Mouse (Mus musculus) heart, embryonic 13.5 days (tissue): ENCODE measurements at regions not wholly inside any gene's neighbourhood (a gene's known extent, or its start where the extent isn't known, plus 50 kb on each side); places are given as distances from the start of the nearest gene placed in this dataset.

ENCODE experiments used
- ATAC-seq: fragments of 200-750 bp; cut with Nextera tagmentation; 2 replicates; pipeline ENCODE4 v1.8.0; 2017; ENCODE audit warnings: moderate TSS enrichment; ENCODE audit not compliant: insufficient number of reproducible peaks, low FRiP score, low TSS enrichment; ENCODE audit errors: extremely low read depth
- H3K27ac ChIP-seq: fragments of 300-500 bp; sonication (generic); replicated peaks from 2 replicates; pipeline ENCODE4 v1.5.1; 2015; ENCODE audit warnings: moderate library complexity, mild to moderate bottlenecking, inconsistent platforms
- H3K27me3 ChIP-seq: fragments of 300-500 bp; sonication (generic); replicated peaks from 2 replicates; pipeline ENCODE4 v1.6.1; 2015; ENCODE audit warnings: mild to moderate bottlenecking, inconsistent platforms
- H3K36me3 ChIP-seq: fragments of 300-500 bp; sonication (generic); 2 replicates; pipeline ENCODE4 v1.6.1; 2015; ENCODE audit warnings: mild to moderate bottlenecking, inconsistent platforms
- H3K4me1 ChIP-seq: fragments of 300-500 bp; sonication (generic); 2 replicates; pipeline ENCODE4 v1.6.1; 2015; ENCODE audit warnings: inconsistent platforms
- H3K4me2 ChIP-seq: fragments of 300-500 bp; sonication (generic); 2 replicates; pipeline ENCODE4 v1.6.1; 2015; ENCODE audit warnings: inconsistent platforms, mild to moderate bottlenecking, moderate library complexity
- H3K4me3 ChIP-seq: fragments of 300-500 bp; sonication (generic); 2 replicates; pipeline ENCODE4 v1.5.1; 2015; ENCODE audit warnings: moderate library complexity, mild to moderate bottlenecking, inconsistent platforms
- H3K9ac ChIP-seq: fragments of 300-500 bp; sonication (generic); 2 replicates; pipeline ENCODE4 v1.6.1; 2015; ENCODE audit warnings: inconsistent platforms, mild to moderate bottlenecking, moderate library complexity
- H3K9me3 ChIP-seq: fragments of 300-500 bp; sonication (generic); 2 replicates; pipeline ENCODE4 v1.6.1; 2016; ENCODE audit warnings: inconsistent platforms
- WGBS: fragments of 180-500 bp; shearing (Covaris S2); methylation state at CpG from one replicate; pipeline ENCODE4 v1.1.7; 2015; ENCODE audit warnings: mixed read lengths; 5-methylcytosine and 5-hydroxymethylcytosine counted together

DNA sequence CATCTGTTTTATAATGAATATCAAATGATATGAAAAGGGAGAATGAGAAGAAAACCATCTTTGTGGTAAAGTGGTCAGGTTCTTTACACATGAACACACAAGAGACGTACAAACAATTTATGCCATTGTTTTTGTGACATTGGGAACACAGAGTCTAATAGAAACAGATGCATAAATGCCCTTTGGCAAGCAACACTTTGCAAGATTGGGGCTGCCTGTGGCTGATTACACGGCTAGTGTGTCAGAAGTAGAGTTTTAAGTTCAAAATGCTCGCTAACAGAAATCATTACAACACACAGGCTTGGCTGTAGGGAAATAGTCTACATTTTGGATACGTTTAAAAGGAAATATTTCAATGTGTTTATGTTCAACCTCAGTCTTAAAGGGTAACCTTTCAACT, 228.5 kb upstream of the Npvf start:
- H3K9ac ChIP-seq = no peak overlapping the region
- H3K4me2 ChIP-seq = no peak overlapping the region
- H3K27ac ChIP-seq = no peak overlapping the region
- 0 out of 2 replicates have a peak, but pooled peaks cover 9% of the 10 kb centered on the region for H3K4me1 ChIP-seq
- H3K9me3 ChIP-seq = no peaks in the 10 kb centered on the region
- no peak for ATAC-seq
- no peak overlapping the region for H3K4me3 ChIP-seq
- WGBS = 76% methylated on average over 4 of the region's 4 CpGs
- H3K27me3 ChIP-seq = peaks cover 16% of the 10 kb centered on the region; the same call in 1 of the 2 replicates
- H3K36me3 ChIP-seq = no peaks in the 10 kb centered on the region

- no peak overlapping the region for H3K27ac ChIP-seq
- no peaks in the 10 kb centered on the region for H3K36me3 ChIP-seq
- ATAC-seq = no peak
- H3K4me2 ChIP-seq = no peak overlapping the region
- H3K9me3 ChIP-seq = no peaks in the 10 kb centered on the region
- peaks cover 12% of the 10 kb centered on the region; the same call in 1 of the 2 replicates for H3K27me3 ChIP-seq
- H3K4me1 ChIP-seq = peaks cover 14% of the 10 kb centered on the region
- WGBS = 90% methylated on average over 4 of the region's 4 CpGs
- no peak overlapping the region for H3K9ac ChIP-seq
- H3K4me3 ChIP-seq = no peak overlapping the region
Measured at GRCm38 (mm10) chr6:50885031-50885430, 230.8 kb upstream of the Npvf start.

DNA sequence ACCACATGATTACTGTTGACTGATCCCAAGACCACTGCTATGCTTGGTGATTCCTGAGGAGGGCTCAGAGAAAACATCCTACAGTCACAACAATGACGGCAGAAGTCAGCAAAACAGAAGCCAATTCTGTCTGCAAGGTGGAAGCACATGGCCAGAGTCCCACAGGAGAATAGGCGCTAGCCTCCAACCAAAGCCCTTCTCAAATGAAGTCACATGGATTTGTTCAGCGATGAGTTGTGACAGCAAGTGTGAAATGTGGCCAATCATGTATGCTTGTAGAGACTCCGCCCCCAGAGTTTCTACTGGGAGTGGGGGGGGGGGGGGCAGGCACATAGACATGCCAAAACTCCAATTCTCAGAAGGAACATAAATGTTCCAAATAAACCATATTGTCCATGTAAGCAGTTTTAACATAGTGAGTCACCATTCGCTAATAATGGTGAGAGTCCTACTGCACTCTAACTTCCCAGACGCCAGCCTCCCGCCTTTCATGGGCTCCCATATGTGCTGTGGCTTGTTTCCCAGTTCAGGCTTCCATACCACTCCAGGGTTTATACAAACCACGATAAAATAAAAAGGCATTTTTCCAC, 231.6 kb upstream of the Npvf start:
- no peak overlapping the region for H3K9ac ChIP-seq
- no peak for ATAC-seq
- WGBS = 84% methylated on average over 8 of the region's 8 CpGs

GRCm38 (mm10) chr6:50890370-50891204, 236.3 kb upstream of the Npvf start:
- WGBS = 2% methylated on average over 25 of the region's 25 CpGs
- H3K4me1 ChIP-seq = peaks cover 42% of the 10 kb centered on the region
- peak; percentile 91 for ATAC-seq
- H3K27ac ChIP-seq = peak overlapping the region; percentile 91
- no peaks in the 10 kb centered on the region for H3K36me3 ChIP-seq
- H3K4me3 ChIP-seq = peak overlapping the region; percentile 33
- H3K9me3 ChIP-seq = no peaks in the 10 kb centered on the region
- no peaks in the 10 kb centered on the region for H3K27me3 ChIP-seq
- peak overlapping the region; percentile 71 for H3K9ac ChIP-seq
- H3K4me2 ChIP-seq = peak overlapping the region; percentile 64

More for the DNA sequence above, 231.6 kb upstream of the Npvf start:
- Histone ChIP-seq H3K27ac (no peak overlapping the region; the same call in 1 of the 2 replicates), H3K4me2 (no peak overlapping the region), H3K9me3 (no peaks in the 10 kb centered on the region), H3K36me3 (no peaks in the 10 kb centered on the region), H3K4me3 (no peak overlapping the region), H3K4me1 (peaks cover 19% of the 10 kb centered on the region), H3K27me3 (peaks cover 6% of the 10 kb centered on the region; the same call in 1 of the 2 replicates)

DNA sequence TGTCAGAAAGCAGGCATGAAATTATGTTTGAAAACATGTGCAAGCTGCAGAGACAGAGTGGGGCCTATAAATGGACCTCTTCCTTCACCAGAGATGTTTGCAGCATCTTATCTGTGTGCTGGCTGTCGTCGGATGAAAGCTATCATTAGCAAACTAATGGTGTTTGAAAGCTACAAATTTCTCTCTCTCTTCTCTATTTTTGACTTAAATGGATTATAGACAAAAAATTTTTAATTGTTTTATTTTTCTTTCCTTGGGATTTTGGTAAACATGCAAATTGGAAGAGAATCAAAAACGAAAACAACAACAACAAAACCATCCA, 236.9 kb upstream of the Npvf start:
- Histone ChIP-seq H3K27ac (peak overlapping the region; percentile 91), H3K4me1 (peaks cover 42% of the 10 kb centered on the region), H3K36me3 (no peaks in the 10 kb centered on the region), H3K27me3 (no peaks in the 10 kb centered on the region), H3K9ac (peak overlapping the region; percentile 71; the same call in 1 of the 2 replicates), H3K4me2 (peak overlapping the region; percentile 64), H3K4me3 (peak overlapping the region; percentile 33), H3K9me3 (no peaks in the 10 kb centered on the region)
- 12% methylated on average over 3 of the region's 3 CpGs for WGBS
- no peak; the same call in 1 of the 2 replicates for ATAC-seq

- peaks cover 3% of the 10 kb centered on the region; the same call in 1 of the 2 replicates for H3K27me3 ChIP-seq
- ATAC-seq = no peak
- WGBS = 80% methylated on average over 3 of the region's 3 CpGs
- no peaks in the 10 kb centered on the region for H3K36me3 ChIP-seq
- no peaks in the 10 kb centered on the region for H3K4me1 ChIP-seq
- H3K4me2 ChIP-seq = no peak overlapping the region
- no peak overlapping the region for H3K9ac ChIP-seq
- H3K9me3 ChIP-seq = 0 out of 2 replicates have a peak, but pooled peaks cover 3% of the 10 kb centered on the region
- H3K27ac ChIP-seq = no peak overlapping the region
- H3K4me3 ChIP-seq = no peak overlapping the region
Measured at GRCm38 (mm10) chr6:50898792-50899191, 244.6 kb upstream of the Npvf start.

GRCm38 (mm10) chr6:50915166-50916030, 261.2 kb upstream of the Npvf start:
- 64% methylated on average over 8 of the region's 8 CpGs for WGBS
- Histone ChIP-seq H3K27ac (peak overlapping the region; percentile 67), H3K9ac (no peak overlapping the region), H3K27me3 (no peaks in the 10 kb centered on the region), H3K9me3 (peaks cover 3% of the 10 kb centered on the region; the same call in 1 of the 2 replicates), H3K4me1 (0 out of 2 replicates have a peak, but pooled peaks cover 3% of the 10 kb centered on the region), H3K4me3 (no peak overlapping the region), H3K4me2 (no peak overlapping the region), H3K36me3 (no peaks in the 10 kb centered on the region)
- ATAC-seq = no peak

DNA sequence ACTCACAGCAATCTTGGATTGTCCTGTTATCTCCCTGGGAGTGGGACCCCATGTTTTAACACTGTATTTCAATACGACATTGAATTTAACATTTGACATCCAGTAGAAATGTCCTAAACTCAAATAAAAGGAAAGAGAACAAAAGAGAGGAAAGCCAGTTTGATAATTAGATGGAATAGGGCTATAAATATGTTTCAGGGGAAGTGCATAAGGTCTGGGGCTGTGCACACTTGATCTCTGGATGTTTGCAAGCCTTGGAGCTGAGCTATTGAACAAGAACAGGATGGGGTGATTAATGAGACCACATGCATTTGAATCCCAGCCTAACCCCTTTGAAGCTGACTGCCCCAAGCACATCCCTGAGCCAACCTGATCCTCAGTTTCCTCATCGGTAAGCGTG, 264.0 kb upstream of the Npvf start:
- H3K4me2 ChIP-seq = no peak overlapping the region
- H3K9me3 ChIP-seq = peaks cover 3% of the 10 kb centered on the region; the same call in 1 of the 2 replicates
- no peak overlapping the region for H3K27ac ChIP-seq
- H3K36me3 ChIP-seq = no peaks in the 10 kb centered on the region
- H3K27me3 ChIP-seq = no peaks in the 10 kb centered on the region; the same call in 1 of the 2 replicates
- no peak for ATAC-seq
- H3K9ac ChIP-seq = no peak overlapping the region
- 0 out of 2 replicates have a peak, but pooled peaks cover 3% of the 10 kb centered on the region for H3K4me1 ChIP-seq
- 69% methylated on average over 3 of the region's 3 CpGs for WGBS
- no peak overlapping the region for H3K4me3 ChIP-seq

GRCm38 (mm10) chr6:50922235-50922634, 268.0 kb upstream of the Npvf start:
- no peak overlapping the region for H3K4me3 ChIP-seq
- H3K36me3 ChIP-seq = no peaks in the 10 kb centered on the region
- H3K4me2 ChIP-seq = no peak overlapping the region
- H3K27ac ChIP-seq = no peak overlapping the region
- no peaks in the 10 kb centered on the region; the same call in 1 of the 2 replicates for H3K27me3 ChIP-seq
- H3K9me3 ChIP-seq = peaks cover 5% of the 10 kb centered on the region; the same call in 1 of the 2 replicates
- no peak for ATAC-seq
- WGBS = 88% methylated on average over 3 of the region's 3 CpGs
- H3K9ac ChIP-seq = no peak overlapping the region
- H3K4me1 ChIP-seq = 0 out of 2 replicates have a peak, but pooled peaks cover 3% of the 10 kb centered on the region

DNA sequence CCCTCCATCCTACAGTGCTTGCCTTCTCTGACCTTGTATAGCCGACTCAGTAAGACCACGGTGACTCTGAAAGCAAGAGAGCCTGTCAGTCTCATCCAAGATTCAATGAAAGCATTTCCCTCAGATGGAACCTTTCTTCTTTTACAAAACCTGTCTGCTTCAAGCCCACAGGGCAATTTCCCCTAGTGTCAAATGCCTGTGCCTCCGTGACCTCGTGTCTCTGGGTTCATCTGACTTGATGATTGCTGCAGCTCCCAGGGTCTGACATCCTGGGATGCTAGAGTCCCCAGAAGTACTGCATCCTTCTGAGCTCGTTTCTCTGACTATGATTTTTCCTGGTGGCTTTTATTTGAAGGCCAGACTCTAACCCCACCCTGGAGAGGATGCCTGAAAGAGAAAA, 270.3 kb upstream of the Npvf start:
- Histone ChIP-seq H3K4me1 (no peaks in the 10 kb centered on the region), H3K36me3 (no peaks in the 10 kb centered on the region), H3K4me3 (no peak overlapping the region), H3K27ac (no peak overlapping the region), H3K9me3 (peaks cover 5% of the 10 kb centered on the region; the same call in 1 of the 2 replicates), H3K27me3 (peaks cover 9% of the 10 kb centered on the region; the same call in 1 of the 2 replicates), H3K4me2 (no peak overlapping the region), H3K9ac (no peak overlapping the region)
- 47% methylated on average over 5 of the region's 5 CpGs for WGBS
- no peak for ATAC-seq

- Histone ChIP-seq H3K9me3 (peaks cover 5% of the 10 kb centered on the region; the same call in 1 of the 2 replicates), H3K9ac (no peak overlapping the region), H3K4me2 (no peak overlapping the region), H3K4me1 (no peaks in the 10 kb centered on the region), H3K27ac (no peak overlapping the region), H3K4me3 (no peak overlapping the region), H3K27me3 (peaks cover 13% of the 10 kb centered on the region; the same call in 1 of the 2 replicates), H3K36me3 (no peaks in the 10 kb centered on the region)
- ATAC-seq = no peak
- WGBS = 63% methylated on average over 7 of the region's 7 CpGs
Measured at GRCm38 (mm10) chr6:50924998-50925397, 270.8 kb upstream of the Npvf start.
